Mouse (Mus musculus): ENCODE measurements around the gene Edem1. TPM values are rescaled to one million over a fixed set of nuclear protein-coding genes. Genes with fewer than 3 reads are reported as not detected.
A peak's percentile ranks its signal among the peaks of the same experiment; 100 is the strongest.

The Edem1 gene
- polyA plus RNA-seq, 1 experiment, result 12.8 TPM

DNA sequence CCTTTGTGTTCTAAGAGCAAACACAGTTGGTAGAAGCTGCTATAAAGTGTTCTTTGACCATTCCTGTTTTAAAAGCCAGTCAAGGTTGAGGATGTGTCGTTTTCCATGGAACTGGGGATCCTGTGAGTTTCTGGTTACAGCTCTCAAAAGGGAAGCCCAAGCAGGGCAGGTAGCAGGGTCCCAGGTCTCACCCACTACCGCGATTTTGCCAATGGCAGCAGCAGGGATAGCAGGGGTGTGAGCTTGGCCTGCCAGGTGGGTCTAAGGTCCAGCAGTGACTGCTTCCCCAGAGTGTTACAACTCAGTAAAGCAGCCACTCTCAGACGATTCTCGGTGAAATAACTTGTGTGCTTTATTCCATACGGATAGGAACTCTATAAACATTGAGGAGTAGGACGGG is 22.6 kb upstream of the Edem1 start:
- TF ChIP-seq POLR2A (IDR thresholded peaks at IDR 0.05; ENCODE audit: borderline replicate concordance, extremely low read depth, insufficient read depth, insufficient read length, poor library complexity, severe bottlenecking), result no peak
- no peak for TF ChIP-seq CTCF (IDR thresholded peaks at IDR 0.05; ENCODE audit: borderline replicate concordance, extremely low read depth, insufficient read depth, insufficient read length)
- DNase-seq (ENCODE audit: low read depth), result no peak

DNA sequence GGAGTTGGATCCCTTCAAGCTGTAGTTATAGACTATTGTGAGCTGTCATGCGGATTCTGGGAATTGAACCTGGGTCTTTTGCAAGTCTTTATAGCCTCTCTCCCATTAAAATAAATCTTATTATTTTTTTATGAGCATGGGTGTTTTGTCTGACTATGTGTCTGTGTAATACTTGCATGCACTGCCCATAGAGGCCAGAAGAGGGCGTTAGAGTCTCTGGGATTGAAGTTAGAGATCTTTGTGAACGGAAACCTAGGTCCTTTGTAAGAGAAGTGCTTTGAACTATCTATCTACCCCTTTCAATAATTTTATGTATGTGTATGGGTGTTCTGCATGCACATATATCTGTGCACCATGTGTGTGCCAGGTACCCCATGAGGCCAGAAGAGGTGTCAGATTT is 21.0 kb upstream of the Edem1 start:
- no peak for TF ChIP-seq CTCF (IDR thresholded peaks at IDR 0.05; ENCODE audit: borderline replicate concordance, extremely low read depth, insufficient read depth, insufficient read length)
- no peak for DNase-seq (ENCODE audit: low read depth)

- DNase-seq (ENCODE audit: low read depth), result no peak
- peak; percentile 14; the same call in 1 of the 2 replicates for TF ChIP-seq CTCF (IDR thresholded peaks at IDR 0.05; ENCODE audit: borderline replicate concordance, extremely low read depth, insufficient read depth, insufficient read length)
- no peak for TF ChIP-seq POLR2A (IDR thresholded peaks at IDR 0.05; ENCODE audit: borderline replicate concordance, extremely low read depth, insufficient read depth, insufficient read length, poor library complexity, severe bottlenecking)
These were observed 19.7 kb upstream of the Edem1 start for GRCm38 (mm10) chr6:108808786-108809185.

GRCm38 (mm10) chr6:108810237-108810636 is 18.2 kb upstream of the Edem1 start:
- no peak for DNase-seq (ENCODE audit: low read depth)
- TF ChIP-seq POLR2A (IDR thresholded peaks at IDR 0.05; ENCODE audit: borderline replicate concordance, extremely low read depth, insufficient read depth, insufficient read length, poor library complexity, severe bottlenecking) (no peak), CTCF (IDR thresholded peaks at IDR 0.05; ENCODE audit: borderline replicate concordance, extremely low read depth, insufficient read depth, insufficient read length) (no peak)

DNA sequence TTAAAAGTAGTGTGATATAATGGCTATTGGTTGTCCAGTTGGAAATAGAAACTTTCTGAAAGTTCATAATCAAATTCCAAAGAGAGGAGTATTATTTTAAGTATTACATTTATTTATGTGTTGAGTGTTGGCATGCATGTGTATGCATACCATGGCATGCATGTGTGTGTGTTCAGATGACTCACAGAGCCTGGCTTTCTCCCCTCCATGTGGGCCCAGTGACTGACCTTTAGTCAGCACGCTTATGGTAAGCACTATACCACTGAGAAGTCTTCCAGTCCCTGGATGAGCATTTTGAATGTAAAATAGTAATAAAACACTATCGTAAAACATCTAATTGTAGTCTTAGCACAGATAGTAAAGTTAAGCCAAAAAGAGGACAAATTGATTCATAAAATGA is 16.3 kb upstream of the Edem1 start:
- no peak for DNase-seq (ENCODE audit: low read depth)
- TF ChIP-seq POLR2A (IDR thresholded peaks at IDR 0.05; ENCODE audit: borderline replicate concordance, extremely low read depth, insufficient read depth, insufficient read length, poor library complexity, severe bottlenecking) (no peak), CTCF (IDR thresholded peaks at IDR 0.05; ENCODE audit: borderline replicate concordance, extremely low read depth, insufficient read depth, insufficient read length) (no peak)

DNA sequence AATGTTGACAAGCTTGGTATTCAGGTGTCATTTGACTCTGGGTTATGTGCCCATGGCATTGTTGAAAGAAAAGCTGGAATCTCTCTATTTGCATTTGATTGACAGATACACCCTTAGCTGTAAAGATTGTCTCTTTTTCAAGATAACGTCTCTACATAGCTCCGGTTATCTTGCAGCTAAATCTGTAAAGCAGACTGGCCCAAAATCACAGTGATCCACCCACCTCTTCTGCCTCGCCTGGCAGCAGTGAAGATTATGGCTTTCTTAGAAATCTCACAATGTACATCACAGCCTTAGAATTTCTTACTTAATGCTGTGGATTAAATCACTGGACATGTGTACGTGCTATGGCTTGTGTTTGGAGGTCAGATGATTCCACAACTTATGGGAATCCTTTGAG is 10.9 kb upstream of the Edem1 start:
- TF ChIP-seq POLR2A (IDR thresholded peaks at IDR 0.05; ENCODE audit: borderline replicate concordance, extremely low read depth, insufficient read depth, insufficient read length, poor library complexity, severe bottlenecking) (no peak), CTCF (IDR thresholded peaks at IDR 0.05; ENCODE audit: borderline replicate concordance, extremely low read depth, insufficient read depth, insufficient read length) (no peak)
- no peak for DNase-seq (ENCODE audit: low read depth)

GRCm38 (mm10) chr6:108824816-108825545 is 3.5 kb upstream of the Edem1 start:
- no peak for DNase-seq (ENCODE audit: low read depth)
- TF ChIP-seq POLR2A (IDR thresholded peaks at IDR 0.05; ENCODE audit: borderline replicate concordance, extremely low read depth, insufficient read depth, insufficient read length, poor library complexity, severe bottlenecking), result no peak
- TF ChIP-seq CTCF (IDR thresholded peaks at IDR 0.05; ENCODE audit: borderline replicate concordance, extremely low read depth, insufficient read depth, insufficient read length), result no peak

DNA sequence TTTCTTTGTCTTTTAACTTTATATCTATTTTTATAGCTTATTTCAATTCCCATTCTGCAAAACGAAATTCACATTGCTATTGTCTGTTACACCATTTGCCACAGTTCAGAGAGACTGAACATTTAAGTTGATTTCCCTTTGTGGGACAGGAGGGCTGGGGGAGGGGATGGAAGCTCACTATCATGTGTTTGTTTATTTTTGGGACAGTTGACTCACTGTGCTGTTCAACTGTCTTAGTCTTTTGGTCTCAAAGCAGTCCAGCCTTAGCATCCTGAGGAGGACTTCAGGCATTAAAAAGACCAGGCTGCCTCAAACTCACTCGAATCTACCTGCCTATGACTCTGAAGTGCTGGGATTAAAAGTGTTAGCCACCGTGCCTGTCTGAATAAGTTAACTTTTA is 2.4 kb upstream of the Edem1 start:
- no peak for DNase-seq (ENCODE audit: low read depth)
- TF ChIP-seq POLR2A (IDR thresholded peaks at IDR 0.05; ENCODE audit: borderline replicate concordance, extremely low read depth, insufficient read depth, insufficient read length, poor library complexity, severe bottlenecking), result no peak
- no peak for TF ChIP-seq CTCF (IDR thresholded peaks at IDR 0.05; ENCODE audit: borderline replicate concordance, extremely low read depth, insufficient read depth, insufficient read length)

DNA sequence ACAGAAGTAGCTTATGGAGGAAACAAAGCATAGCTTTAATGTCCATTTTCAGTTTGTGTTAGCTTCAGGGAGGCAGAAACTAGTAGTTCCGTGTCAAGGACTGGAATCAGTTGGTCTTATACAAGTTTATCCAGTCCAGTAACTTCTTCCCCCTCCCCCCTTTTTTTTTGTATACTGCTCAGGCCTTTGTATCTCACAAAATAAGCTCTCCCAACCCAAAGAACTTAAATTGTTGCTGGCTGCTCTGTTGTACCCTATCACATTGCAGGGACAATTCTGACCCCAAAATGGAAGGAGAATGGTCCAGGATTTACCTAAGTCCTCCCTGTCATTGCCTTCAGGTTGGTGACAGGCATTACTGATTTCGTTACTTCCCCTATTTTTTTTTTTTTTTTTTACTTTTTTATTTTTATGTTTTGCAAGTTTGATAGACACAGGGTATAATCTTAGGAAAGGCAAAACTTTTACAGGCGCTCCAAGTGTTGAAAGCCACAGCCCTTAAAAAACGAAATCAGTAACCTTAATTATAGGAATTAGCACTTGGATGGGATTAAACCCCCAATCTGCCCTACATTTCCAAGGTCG is 1.0 kb upstream of the Edem1 start:
- no peak for DNase-seq (ENCODE audit: low read depth)
- TF ChIP-seq CTCF (IDR thresholded peaks at IDR 0.05; ENCODE audit: borderline replicate concordance, extremely low read depth, insufficient read depth, insufficient read length) (no peak), POLR2A (IDR thresholded peaks at IDR 0.05; ENCODE audit: borderline replicate concordance, extremely low read depth, insufficient read depth, insufficient read length, poor library complexity, severe bottlenecking) (no peak)

DNA sequence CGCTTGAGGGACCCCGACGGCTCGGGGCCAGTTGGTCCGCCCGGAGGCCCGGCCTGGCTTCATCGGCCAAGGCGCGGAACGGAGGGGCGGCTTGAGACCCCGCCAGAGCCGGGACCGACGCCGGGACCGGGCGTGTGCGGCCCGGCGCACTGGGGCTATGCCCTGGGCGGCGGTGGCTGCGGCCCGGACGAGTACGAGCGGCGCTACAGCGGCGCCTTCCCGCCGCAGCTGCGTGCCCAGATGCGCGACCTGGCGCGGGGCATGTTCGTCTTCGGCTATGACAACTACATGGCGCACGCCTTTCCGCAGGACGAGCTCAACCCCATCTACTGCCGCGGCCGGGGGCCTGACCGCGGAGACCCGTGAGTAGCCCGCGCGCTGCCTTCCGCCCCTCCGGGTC is 431 bp downstream of the Edem1 start:
- no peak for TF ChIP-seq POLR2A (IDR thresholded peaks at IDR 0.05; ENCODE audit: borderline replicate concordance, extremely low read depth, insufficient read depth, insufficient read length, poor library complexity, severe bottlenecking)
- no peak for TF ChIP-seq CTCF (IDR thresholded peaks at IDR 0.05; ENCODE audit: borderline replicate concordance, extremely low read depth, insufficient read depth, insufficient read length)

GRCm38 (mm10) chr6:108829386-108830370 is 1.2 kb downstream of the Edem1 start:
- TF ChIP-seq CTCF (IDR thresholded peaks at IDR 0.05; ENCODE audit: borderline replicate concordance, extremely low read depth, insufficient read depth, insufficient read length), result no peak
- no peak for TF ChIP-seq POLR2A (IDR thresholded peaks at IDR 0.05; ENCODE audit: borderline replicate concordance, extremely low read depth, insufficient read depth, insufficient read length, poor library complexity, severe bottlenecking)
- DNase-seq (ENCODE audit: low read depth), result peak; percentile 28

More for the DNA sequence above, 431 bp downstream of the Edem1 start:
- no peak for DNase-seq (ENCODE audit: low read depth)
